Mouse (Mus musculus): ENCODE data around the gene Abca13.

DNA sequence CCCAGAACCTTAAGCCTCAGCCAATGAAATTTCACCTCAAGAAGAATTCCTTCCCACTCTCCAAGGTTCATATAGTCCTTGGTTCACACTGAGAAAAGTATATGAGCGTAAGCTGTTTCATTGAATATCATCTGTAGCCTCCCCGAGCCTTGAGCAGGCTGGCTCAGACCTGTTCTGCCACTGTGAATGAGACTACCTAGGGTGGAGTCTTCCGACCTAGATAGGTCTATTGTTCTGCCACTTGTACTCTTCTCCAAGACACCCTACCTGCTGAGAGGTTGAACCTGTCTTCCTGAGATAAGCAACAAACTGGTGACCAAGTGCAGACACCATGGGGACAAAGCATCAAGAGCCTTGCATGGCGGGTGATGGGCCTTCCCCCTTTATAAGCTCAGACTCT, 45.6 kb upstream of the Abca13 start:
- TF ChIP-seq EP300 (IDR thresholded peaks at IDR 0.05) (no peak), CTCF (IDR thresholded peaks at IDR 0.05) (no peak)

Data from lung, postnatal 0 days (tissue).